Mouse (Mus musculus) heart, postnatal 0 days (tissue): ENCODE results near the gene Msrb1. TPM values are rescaled to one million over a fixed set of nuclear protein-coding genes. Genes with fewer than 3 reads are reported as not detected.

ENCODE experiments used
- ATAC-seq: fragments of 200-750 bp; cut with Nextera tagmentation; 2 replicates; pipeline ENCODE4 v1.8.0; 2017; ENCODE audit warnings: low read depth, moderate number of reproducible peaks, moderate library complexity; ENCODE audit not compliant: insufficient read depth
- DNase-seq: peaks from one replicate; pipeline ENCODE4 v3.0.0-alpha.2; 2016; ENCODE audit warnings: low spot score
- H3K27ac ChIP-seq: fragments of 300-500 bp; sonication (generic); 2 replicates; pipeline ENCODE4 v1.5.1; 2014; ENCODE audit warnings: low read depth, mild to moderate bottlenecking
- H3K27me3 ChIP-seq: fragments of 300-500 bp; sonication (generic); 2 replicates; pipeline ENCODE4 v1.6.1; 2014; ENCODE audit warnings: low read length, mixed read lengths; ENCODE audit not compliant: control insufficient read depth, insufficient read depth
- H3K36me3 ChIP-seq: fragments of 300-500 bp; sonication (generic); replicated peaks from 2 replicates; pipeline ENCODE4 v1.6.1; 2014; ENCODE audit warnings: low read length, mixed read lengths; ENCODE audit not compliant: control insufficient read depth, insufficient read depth
- H3K4me1 ChIP-seq: fragments of 300-500 bp; sonication (generic); 2 replicates; pipeline ENCODE4 v1.6.1; 2014; ENCODE audit warnings: antibody characterized with exemption; ENCODE audit not compliant: control insufficient read depth, insufficient read depth
- H3K4me2 ChIP-seq: fragments of 300-500 bp; sonication (generic); 2 replicates; pipeline ENCODE4 v1.6.1; 2014; ENCODE audit warnings: low read depth, mild to moderate bottlenecking, low read length, moderate library complexity
- H3K4me3 ChIP-seq: fragments of 300-500 bp; sonication (generic); 2 replicates; pipeline ENCODE4 v1.5.1; 2014; ENCODE audit warnings: low read depth, low read length
- H3K9ac ChIP-seq: fragments of 300-500 bp; sonication (generic); replicated peaks from 2 replicates; pipeline ENCODE4 v1.6.1; 2014; ENCODE audit warnings: low read depth, low read length, mixed read lengths
- H3K9me3 ChIP-seq: fragments of 300-500 bp; sonication (generic); replicated peaks from 2 replicates; pipeline ENCODE4 v1.6.1; 2016; ENCODE audit warnings: low read length; ENCODE audit not compliant: control insufficient read depth
- CTCF ChIP-seq: IDR thresholded peaks from 2 replicates; pipeline ENCODE4 v1.5.1; 2016; ENCODE audit warnings: antibody characterized with exemption, control low read depth, low read depth
- EP300 ChIP-seq: IDR thresholded peaks from 2 replicates; pipeline ENCODE4 v1.6.1; 2016; ENCODE audit warnings: antibody characterized with exemption, low read depth
- WGBS: fragments of 180-500 bp; shearing (Covaris S2); extraction: QIAGEN DNeasy Blood & Tissue Kit; methylation state at CpG from one replicate; pipeline ENCODE4 v1.1.7; 2014; 5-methylcytosine and 5-hydroxymethylcytosine counted together
- polyA plus RNA-seq: library from polyadenylated mRNA; unstranded; fragments of >200 nt; fragmentation: Nextera tagmentation; extraction: Ambion mirVana; gene quantifications from 2 replicates; pipeline ENCODE4 v1.2.1, GENCODE M21; 2015
- total RNA-seq: library from RNA; depleted of rRNA; stranded (reverse); fragments of >200 nt; gene quantifications from 2 replicates; pipeline ENCODE4 v1.2.3, GENCODE M21; 2014; ENCODE audit warnings: low replicate concordance

The Msrb1 gene
- total and polyA plus RNA-seq, 2 experiments from 2014 or later: 28.5 to 55.7 TPM

- WGBS: 31% methylated on average over 13 of the region's 13 CpGs
- H3K4me2 ChIP-seq: peak overlapping the region; percentile 76
- ATAC-seq: no peak
- TF ChIP-seq CTCF (no peak), EP300 (no peak)
- DNase-seq: no peak
- H3K36me3 ChIP-seq: peaks cover 16% of the 10 kb centered on the region
- no peaks in the 10 kb centered on the region for H3K27me3 ChIP-seq
- H3K4me3 ChIP-seq: 0 out of 2 replicates have a peak overlapping the region, but pooled peaks have one; percentile 91
- H3K27ac ChIP-seq: no peak overlapping the region
- peaks cover 21% of the 10 kb centered on the region; the same call in 1 of the 2 replicates for H3K4me1 ChIP-seq
- H3K9ac ChIP-seq: 0 out of 2 replicates have a peak overlapping the region, but pooled peaks have one; percentile 26
- H3K9me3 ChIP-seq: no peaks in the 10 kb centered on the region
Observed at GRCm38 (mm10) chr17:24722220-24722924, 14.1 kb upstream of the Msrb1 start.

GRCm38 (mm10) chr17:24723122-24723880, 13.1 kb upstream of the Msrb1 start:
- H3K4me3 ChIP-seq: peak overlapping the region; percentile 91
- ATAC-seq (no peak), DNase-seq (no peak)
- peaks cover 16% of the 10 kb centered on the region for H3K36me3 ChIP-seq
- TF ChIP-seq EP300: no peak
- no peak for TF ChIP-seq CTCF
- H3K4me2 ChIP-seq: peak overlapping the region; percentile 76
- H3K9ac ChIP-seq: peak overlapping the region; percentile 93
- WGBS: under 1% methylated on average over 12 of the region's 12 CpGs
- no peaks in the 10 kb centered on the region for H3K27me3 ChIP-seq
- H3K9me3 ChIP-seq: no peaks in the 10 kb centered on the region
- H3K27ac ChIP-seq: peak overlapping the region; percentile 95
- peaks cover 27% of the 10 kb centered on the region; the same call in 1 of the 2 replicates for H3K4me1 ChIP-seq

DNA sequence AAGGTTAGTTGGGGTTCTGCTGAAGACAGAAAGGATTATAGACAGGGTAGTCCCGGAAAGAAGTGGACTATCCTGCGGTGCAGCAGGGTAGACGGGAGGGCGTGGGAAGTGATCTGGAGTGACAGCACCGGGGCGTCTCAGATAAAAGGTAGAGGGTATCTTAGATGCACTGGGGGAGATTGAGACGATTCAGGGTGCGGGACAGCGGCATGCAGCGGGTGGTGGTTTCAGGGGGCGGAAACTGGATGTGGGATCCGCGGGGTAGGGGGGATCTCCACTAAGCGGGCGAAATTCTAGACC, 12.6 kb upstream of the Msrb1 start:
- peaks cover 16% of the 10 kb centered on the region for H3K36me3 ChIP-seq
- peaks cover 27% of the 10 kb centered on the region; the same call in 1 of the 2 replicates for H3K4me1 ChIP-seq
- no peaks in the 10 kb centered on the region for H3K27me3 ChIP-seq
- no peaks in the 10 kb centered on the region for H3K9me3 ChIP-seq
- peak overlapping the region; percentile 91 for H3K4me3 ChIP-seq
- peak overlapping the region; percentile 76 for H3K4me2 ChIP-seq
- no peak for TF ChIP-seq CTCF
- no peak for TF ChIP-seq EP300
- H3K9ac ChIP-seq: peak overlapping the region; percentile 93
- ATAC-seq (peak; percentile 7; the same call in 1 of the 2 replicates), DNase-seq (no peak)
- WGBS: 1% methylated on average over 15 of the region's 15 CpGs
- H3K27ac ChIP-seq: peak overlapping the region; percentile 95

DNA sequence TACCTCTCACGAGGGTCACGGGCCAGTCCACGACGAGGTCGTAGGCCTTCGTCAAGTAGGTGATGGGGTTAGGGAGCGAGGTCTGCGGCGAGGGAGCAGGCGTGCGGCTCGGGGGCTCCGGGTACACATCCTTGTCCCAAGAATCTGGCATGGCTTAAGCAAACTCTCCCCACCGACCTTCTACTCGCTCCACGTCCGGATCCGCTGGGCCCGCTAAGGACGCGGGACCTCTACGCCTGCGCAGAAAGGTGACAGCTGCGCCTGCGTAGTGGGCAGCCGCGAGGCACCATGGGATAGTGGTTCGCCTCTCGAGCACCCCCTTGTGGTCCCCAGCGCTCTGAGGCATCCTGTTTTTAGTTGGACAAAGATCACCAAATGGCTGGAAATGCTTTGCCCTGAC, 12.3 kb upstream of the Msrb1 start, which contains the start of gene Ndufb10:
TSS of gene Ndufb10 (minus strand) at position 295 of the 400 bp plus-strand sequence.
- under 1% methylated on average over 30 of the region's 30 CpGs for WGBS
- H3K36me3 ChIP-seq: peaks cover 16% of the 10 kb centered on the region
- H3K9me3 ChIP-seq: no peaks in the 10 kb centered on the region
- peak within 1 kb of the TSS; percentile 95 for H3K27ac ChIP-seq
- H3K4me2 ChIP-seq: peak within 1 kb of the TSS; percentile 76
- peak within 1 kb of the TSS; percentile 91 for H3K4me3 ChIP-seq
- no peaks in the 10 kb centered on the region for H3K27me3 ChIP-seq
- peak within 1 kb of the TSS; percentile 93 for H3K9ac ChIP-seq
- TF ChIP-seq EP300 (no peak), CTCF (peak; percentile 95)
- peak; percentile 77 for ATAC-seq
- peaks cover 27% of the 10 kb centered on the region; the same call in 1 of the 2 replicates for H3K4me1 ChIP-seq
- DNase-seq: peak; percentile 93

DNA sequence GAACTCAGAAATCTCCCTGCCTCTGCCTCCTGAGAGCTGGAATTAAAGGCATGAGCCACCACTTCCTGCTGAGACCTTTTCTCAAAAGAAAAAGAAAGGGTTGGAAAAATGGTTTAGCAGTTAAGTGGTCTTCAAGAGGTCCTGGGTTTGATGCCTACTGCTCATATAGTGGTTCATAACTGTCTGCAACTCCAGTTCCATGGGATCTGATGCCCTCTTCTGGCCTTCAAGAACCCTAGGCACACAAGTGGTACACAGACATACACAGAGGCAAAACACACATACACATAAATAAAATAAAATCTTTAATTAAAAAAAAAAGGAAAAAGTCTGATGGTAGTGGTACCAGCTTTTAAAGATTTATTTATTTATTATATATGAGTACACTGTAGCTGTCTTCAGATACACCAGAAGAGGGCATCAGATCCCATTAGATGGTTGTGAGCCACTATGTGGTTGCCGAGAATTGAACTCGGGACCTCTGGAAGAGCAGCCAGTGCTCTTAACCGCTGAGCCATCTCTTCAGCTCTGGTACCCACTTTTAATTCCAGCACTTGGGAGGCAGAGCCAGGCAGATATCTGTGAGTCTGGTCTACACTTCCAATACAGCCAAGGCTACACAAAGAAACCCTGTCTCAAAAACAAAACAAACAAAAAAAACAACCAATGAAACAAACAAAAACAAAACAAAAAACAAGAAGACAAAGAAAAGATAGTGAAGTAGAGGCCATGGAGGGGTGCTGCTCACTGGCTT, 10.6 kb upstream of the Msrb1 start:
- H3K9me3 ChIP-seq: no peaks in the 10 kb centered on the region
- DNase-seq (no peak), ATAC-seq (no peak)
- no peak overlapping the region for H3K9ac ChIP-seq
- peaks cover 16% of the 10 kb centered on the region for H3K36me3 ChIP-seq
- H3K4me2 ChIP-seq: no peak overlapping the region
- TF ChIP-seq CTCF: no peak
- TF ChIP-seq EP300: no peak
- H3K27ac ChIP-seq: no peak overlapping the region
- peaks cover 27% of the 10 kb centered on the region; the same call in 1 of the 2 replicates for H3K4me1 ChIP-seq
- WGBS: 72% methylated on average over 3 of the region's 3 CpGs
- no peak overlapping the region for H3K4me3 ChIP-seq
- no peaks in the 10 kb centered on the region for H3K27me3 ChIP-seq
